Mouse (Mus musculus) testis, postnatal 10 days (tissue): ENCODE measurements around the gene Nmb.

Source experiments
- DNase-seq: peaks from one replicate; pipeline ENCODE4 v3.0.0; 2021; ENCODE audit warnings: low spot score

Nmb gene

GRCm38 (mm10) chr7:80897721-80898120, 7.2 kb downstream of the Nmb start:
- no peak for DNase-seq

- no peak for DNase-seq
Measured at GRCm38 (mm10) chr7:80897134-80897533, 7.7 kb downstream of the Nmb start.

- no peak for DNase-seq
Measured at GRCm38 (mm10) chr7:80894815-80895519, 9.9 kb downstream of the Nmb start.

GRCm38 (mm10) chr7:80894196-80894595, 10.7 kb downstream of the Nmb start:
- DNase-seq, result no peak

- no peak for DNase-seq
Measured at GRCm38 (mm10) chr7:80893753-80894129, 11.1 kb downstream of the Nmb start.

- DNase-seq, result no peak
Measured at GRCm38 (mm10) chr7:80893086-80893752, 11.7 kb downstream of the Nmb start.

- no peak for DNase-seq
Measured at GRCm38 (mm10) chr7:80889841-80890241, 15.0 kb downstream of the Nmb start.

GRCm38 (mm10) chr7:80889021-80889511, 15.8 kb downstream of the Nmb start:
- DNase-seq, result peak; percentile 84

GRCm38 (mm10) chr7:80888595-80888994, 16.3 kb downstream of the Nmb start:
- no peak for DNase-seq

GRCm38 (mm10) chr7:80885666-80886065, 19.2 kb downstream of the Nmb start:
- DNase-seq, result no peak

GRCm38 (mm10) chr7:80882830-80883505, 21.9 kb downstream of the Nmb start:
- no peak for DNase-seq

GRCm38 (mm10) chr7:80875727-80876126, 29.1 kb downstream of the Nmb start:
- DNase-seq, result no peak

GRCm38 (mm10) chr7:80873631-80874030, 31.2 kb downstream of the Nmb start:
- DNase-seq, result no peak

GRCm38 (mm10) chr7:80873038-80873437, 31.8 kb downstream of the Nmb start:
- no peak for DNase-seq

- DNase-seq, result no peak
Measured at GRCm38 (mm10) chr7:80868686-80869085, 36.2 kb downstream of the Nmb start.

GRCm38 (mm10) chr7:80866514-80867147, 38.2 kb downstream of the Nmb start:
- no peak for DNase-seq

- DNase-seq, result no peak
Measured at GRCm38 (mm10) chr7:80865521-80865920, 39.4 kb downstream of the Nmb start.

- DNase-seq, result no peak
Measured at GRCm38 (mm10) chr7:80864831-80865230, 40.0 kb downstream of the Nmb start.

GRCm38 (mm10) chr7:80864151-80864550, 40.7 kb downstream of the Nmb start:
- no peak for DNase-seq

GRCm38 (mm10) chr7:80863520-80863919, 41.4 kb downstream of the Nmb start:
- DNase-seq, result no peak

GRCm38 (mm10) chr7:80862475-80862874, 42.4 kb downstream of the Nmb start:
- no peak for DNase-seq

- DNase-seq, result peak; percentile 89
Measured at GRCm38 (mm10) chr7:80860729-80861274, 44.1 kb downstream of the Nmb start, which contains the start of gene Zscan2. Gene Zscan2 (plus strand): TSS chr7:80860920.
